Mouse (Mus musculus) midbrain, embryonic 12.5 days (tissue): Measurements from ENCODE around the gene Zfp442. TPM values are rescaled to one million over a fixed set of nuclear protein-coding genes. Genes with fewer than 3 reads are reported as not detected.

Experiments used
- polyA plus RNA-seq: library from polyadenylated mRNA; unstranded; fragments of >200 nt; fragmentation: Nextera tagmentation; extraction: Ambion mirVana; gene quantifications from 2 replicates; pipeline ENCODE4 v1.2.1, GENCODE M21; 2016

Zfp442 gene
- polyA plus RNA-seq, 1 experiment from 2014 or later = 9.4 TPM

Other genes starting within 250 kb of the Zfp442 start
- 10.2 and 10.6 TPM in 2 replicates for gene Zfp937, start 233.4 kb downstream of the Zfp442 start, polyA plus RNA-seq
- 4.1 and 5.0 TPM in 2 replicates for gene Gm21994, start 195.9 kb downstream of the Zfp442 start, polyA plus RNA-seq
- gene Gm14124, start 194.0 kb downstream of the Zfp442 start, polyA plus RNA-seq = not detected in 2 replicates
- gene Gm10130, start 127.8 kb downstream of the Zfp442 start, polyA plus RNA-seq = 1.3 and 1.4 TPM in 2 replicates
- gene 3300002I08Rik, start 88.7 kb downstream of the Zfp442 start, polyA plus RNA-seq = 11.3 and 11.8 TPM in 2 replicates
- gene Zfp345, start 33.6 kb upstream of the Zfp442 start, polyA plus RNA-seq = not detected in 2 replicates
- not detected in 2 replicates for gene Cst7, start 118.9 kb upstream of the Zfp442 start, polyA plus RNA-seq
- 37.1 and 38.4 TPM in 2 replicates for gene Apmap, start 157.1 kb upstream of the Zfp442 start, polyA plus RNA-seq
- 25.1 and 26.8 TPM in 2 replicates for gene Acss1, start 217.0 kb upstream of the Zfp442 start, polyA plus RNA-seq
- gene Vsx1, start 237.9 kb upstream of the Zfp442 start, polyA plus RNA-seq = 0.09 and 0.13 TPM in 2 replicates